In genomic region chr16:4831650-4832419, GRCm38 (mm10) we compare ENCODE assay signal across 9 mouse cellular contexts. TPM values are rescaled to one million over a fixed set of nuclear protein-coding genes. Genes with fewer than 3 reads are reported as not detected.
A peak's percentile ranks its signal among the peaks of the same experiment; 100 is the strongest.
DNase-seq lines count a peak whose midpoint lies in the region; ATAC-seq and TF ChIP-seq lines count a peak whose summit lies in the region.
"Had no signal": no experiment of that assay in that cellular context is flagged by ENCODE, and none has a peak within 500 bp of the region (broad histone marks: within the 10 kb centered on the region; RNA-seq: fewer than 3 reads in every experiment).

No protein-coding gene starts in this region.

- intact Hi-C loops in heart, postnatal 25 days (cut with DNase I), result no loop called here

- peak overlapping the region; percentile 50 for H3K9ac ChIP-seq in MEL (ENCODE audit: control insufficient read depth, low read depth, low read length, poor library complexity, severe bottlenecking)
- no peak overlapping the region for H3K9ac ChIP-seq in intestine, postnatal 0 days (ENCODE audit: low read depth, low read length)
- no peak overlapping the region for H3K9ac ChIP-seq in neural tube, embryonic 15.5 days (replicated peaks)

- H3K27ac ChIP-seq in MEL (ENCODE audit: control insufficient read depth, low read depth, low read length), result peak overlapping the region; percentile 17; the same call in 1 of the 2 replicates
- no peak overlapping the region for H3K27ac ChIP-seq in intestine, postnatal 0 days (ENCODE audit: low read depth, low read length)
- no peak overlapping the region for H3K27ac ChIP-seq in neural tube, embryonic 15.5 days (replicated peaks)

- peak overlapping the region; percentile 38 to 48 for H3K4me3 ChIP-seq in MEL (ENCODE audit: control insufficient read depth in 1 of 2, insufficient read depth in 1 of 2, low read depth in 2 of 2, low read length in 2 of 2)
- no peak overlapping the region for H3K4me3 ChIP-seq in intestine, postnatal 0 days (ENCODE audit: low read depth, low read length)
- no peak overlapping the region for H3K4me3 ChIP-seq in neural tube, embryonic 15.5 days (replicated peaks)

- 0 out of 2 replicates have a peak overlapping the region, but pooled peaks have one; percentile 13 for H3K4me2 ChIP-seq in intestine, postnatal 0 days (replicated peaks; ENCODE audit: low read depth)
- no peak overlapping the region for H3K4me2 ChIP-seq in neural tube, embryonic 15.5 days

- H3K79me2 ChIP-seq in MEL (ENCODE audit: control insufficient read depth, insufficient read depth, low read length, poor library complexity), result no peaks in the 10 kb centered on the region

- peaks cover 0 to 4% of the 10 kb centered on the region in 2 experiments; a peak in 2 of 4 replicates for H3K27me3 ChIP-seq in MEL (ENCODE audit: control insufficient read depth in 1 of 2, insufficient read depth in 2 of 2, low read length in 2 of 2)
- H3K27me3 ChIP-seq in intestine, postnatal 0 days (replicated peaks; ENCODE audit: control insufficient read depth, insufficient read depth, low read length), result no peaks in the 10 kb centered on the region
- H3K27me3 ChIP-seq in neural tube, embryonic 15.5 days (replicated peaks), result no peaks in the 10 kb centered on the region

- peak in 2 of 3 experiments; percentile 56 to 59; a peak in 5 of 6 replicates for TF ChIP-seq CTCF in MEL (IDR thresholded peaks at IDR 0.05 in 2 of 3, conservative IDR thresholded peaks at IDR 0.05 in 1 of 3; ENCODE audit: control insufficient read depth in 1 of 3, insufficient read depth in 1 of 3, low read depth in 2 of 3, low read length in 3 of 3, poor library complexity in 1 of 3, severe bottlenecking in 1 of 3)
- TF ChIP-seq CTCF in intestine, postnatal 0 days (IDR thresholded peaks at IDR 0.05; ENCODE audit: low read depth), result peak; percentile 42

- TF ChIP-seq POLR2A in MEL (IDR thresholded peaks at IDR 0.05; ENCODE audit: control insufficient read depth in 1 of 2, insufficient read depth in 1 of 2, low read depth in 1 of 2, low read length in 2 of 2, poor library complexity in 1 of 2), result no peak

- TF ChIP-seq EP300 in MEL (IDR thresholded peaks at IDR 0.05; ENCODE audit: low read depth in 1 of 2, low read length in 2 of 2), result peak in 1 of 2 experiments; percentile 60; a peak in 2 of 4 replicates

- peaks cover 0 to 3% of the 10 kb centered on the region in 2 experiments; a peak in 1 of 4 replicates for H3K36me3 ChIP-seq in MEL (ENCODE audit: control insufficient read depth in 1 of 2, insufficient read depth in 2 of 2, low read length in 2 of 2)
- no peaks in the 10 kb centered on the region for H3K36me3 ChIP-seq in intestine, postnatal 0 days (ENCODE audit: control insufficient read depth, insufficient read depth)
- no peaks in the 10 kb centered on the region for H3K36me3 ChIP-seq in neural tube, embryonic 15.5 days

- TF ChIP-seq RAD21 in MEL (IDR thresholded peaks at IDR 0.05; ENCODE audit: low read depth, low read length), result peak; percentile 45

- WGBS in intestine, postnatal 0 days, result 44% methylated on average over 15 of the region's 15 CpGs
- 76% methylated on average over 15 of the region's 15 CpGs for WGBS in neural tube, embryonic 15.5 days

- ATAC-seq in intestine, postnatal 0 days, result no peak
- no peak for ATAC-seq in neural tube, embryonic 15.5 days (ENCODE audit: low FRiP score)

- peak; percentile 58 for DNase-seq in heart, adult 11 months
- DNase-seq in heart, postnatal 25 days (ENCODE audit: low spot score), result no peak
- DNase-seq in MEL (ENCODE audit: low read depth, low spot score), result peak; percentile 76
- DNase-seq in lung, postnatal 36 days, result peak; percentile 50
- no peak for DNase-seq in embryo, embryonic 9.5 days (ENCODE audit: extremely low spot score)
- no peak for DNase-seq in cerebellum, adult 11 months

- no peaks in the 10 kb centered on the region for H3K9me3 ChIP-seq in MEL (replicated peaks; ENCODE audit: insufficient read depth, low read length)
- H3K9me3 ChIP-seq in intestine, postnatal 0 days (ENCODE audit: control insufficient read depth), result no peaks in the 10 kb centered on the region
- no peaks in the 10 kb centered on the region for H3K9me3 ChIP-seq in neural tube, embryonic 15.5 days (replicated peaks)

- H3K4me1 ChIP-seq in MEL (ENCODE audit: control insufficient read depth in 1 of 2, insufficient read depth in 2 of 2, low read length in 2 of 2), result peaks cover 0 to 7% of the 10 kb centered on the region in 2 experiments; a peak in 3 of 4 replicates
- no peaks in the 10 kb centered on the region for H3K4me1 ChIP-seq in intestine, postnatal 0 days (replicated peaks; ENCODE audit: control insufficient read depth, insufficient read depth, low read length)
- no peaks in the 10 kb centered on the region for H3K4me1 ChIP-seq in neural tube, embryonic 15.5 days

TF ChIP-seq in MEL, 35 proteins besides CTCF, POLR2A, EP300 and RAD21 (continues in another document):
- TF ChIP-seq MYB (IDR thresholded peaks at IDR 0.05; ENCODE audit: low read depth, low read length), result peak; percentile 29; the same call in 1 of the 2 replicates
- no peak for TF ChIP-seq ZMIZ1 (IDR thresholded peaks at IDR 0.05; ENCODE audit: low read depth, low read length)
- TF ChIP-seq MXI1 (IDR thresholded peaks at IDR 0.05; ENCODE audit: low read depth, low read length), result no peak; the same call in 1 of the 2 replicates
- no peak for TF ChIP-seq USF1 (IDR thresholded peaks at IDR 0.05; ENCODE audit: low read depth, low read length)
- no peak for TF ChIP-seq UBTF (IDR thresholded peaks at IDR 0.05; ENCODE audit: borderline replicate concordance, insufficient read depth, low read depth, low read length)
- TF ChIP-seq TAL1 (IDR thresholded peaks at IDR 0.05; ENCODE audit: low read length), result no peak
- 0 out of 2 replicates have a peak, but pooled peaks have one; percentile 36 for TF ChIP-seq MYC (IDR thresholded peaks at IDR 0.05; ENCODE audit: low read depth, low read length)
- TF ChIP-seq ZC3H11A (IDR thresholded peaks at IDR 0.05; ENCODE audit: low read depth, low read length), result peak; percentile 19; the same call in 1 of the 2 replicates
- no peak for TF ChIP-seq ZKSCAN1 (IDR thresholded peaks at IDR 0.05; ENCODE audit: low read depth, low read length)
- no peak for TF ChIP-seq CHD1 (IDR thresholded peaks at IDR 0.05; ENCODE audit: low read depth, low read length)
- TF ChIP-seq MAZ (IDR thresholded peaks at IDR 0.05; ENCODE audit: low read depth, low read length), result 0 out of 2 replicates have a peak, but pooled peaks have one; percentile 34
- no peak for TF ChIP-seq NRF1 (IDR thresholded peaks at IDR 0.05; ENCODE audit: insufficient read depth, low read depth, low read length, poor library complexity, severe bottlenecking)
- TF ChIP-seq MAX (IDR thresholded peaks at IDR 0.05; ENCODE audit: low read length), result no peak; the same call in 1 of the 2 replicates
- TF ChIP-seq GABPA (IDR thresholded peaks at IDR 0.05; ENCODE audit: low read depth, low read length), result no peak
- TF ChIP-seq NELFE (IDR thresholded peaks at IDR 0.05; ENCODE audit: low read depth, low read length), result no peak; the same call in 1 of the 2 replicates
- TF ChIP-seq POLR2AphosphoS2 (IDR thresholded peaks at IDR 0.05; ENCODE audit: low read length), result no peak
- no peak for TF ChIP-seq MAFK (IDR thresholded peaks at IDR 0.05; ENCODE audit: borderline replicate concordance, low read depth, low read length)
- no peak for TF ChIP-seq HCFC1 (IDR thresholded peaks at IDR 0.05; ENCODE audit: low read depth, low read length)
- TF ChIP-seq POLR2AphosphoS5 (IDR thresholded peaks at IDR 0.05; ENCODE audit: borderline replicate concordance, low read depth, low read length), result no peak
- no peak for TF ChIP-seq USF2 (IDR thresholded peaks at IDR 0.05; ENCODE audit: borderline replicate concordance in 1 of 2, insufficient read depth in 1 of 2, low read depth in 1 of 2, low read length in 2 of 2)
- no peak for TF ChIP-seq MEF2A (IDR thresholded peaks at IDR 0.05; ENCODE audit: extremely low read depth, insufficient replicate concordance, low read depth, low read length, poor library complexity, severe bottlenecking)
- TF ChIP-seq E2F4 (IDR thresholded peaks at IDR 0.05; ENCODE audit: borderline replicate concordance, low read depth, low read length), result no peak
- no peak for TF ChIP-seq ETS1 (IDR thresholded peaks at IDR 0.05; ENCODE audit: low read depth, low read length)
- TF ChIP-seq TBP (IDR thresholded peaks at IDR 0.05; ENCODE audit: low read depth, low read length), result no peak
- no peak for TF ChIP-seq BHLHE40 (IDR thresholded peaks at IDR 0.05; ENCODE audit: borderline replicate concordance, low read depth, low read length)

RNA-seq across cellular contexts. Expression of gene 4930562C15Rik, which starts 3.4 kb away (rescaled TPM):
- total RNA-seq in heart, postnatal 25 days (2021), result not detected
- total RNA-seq in MEL (2012; rRNA removed), result 0.12 TPM in 1 of 2 replicates, not detected in the other
- polyA plus RNA-seq in MEL (2012; ENCODE audit: insufficient read depth in 1 of 2, insufficient read length in 2 of 2, low read depth in 1 of 2, low replicate concordance in 2 of 2, missing spikeins in 1 of 2), result under 1 TPM in 1 of 2 experiments, not detected in 1; 0.21 TPM
- polyA plus RNA-seq in intestine, postnatal 0 days (2015; fragmentation: Nextera tagmentation; extraction: Ambion mirVana), result not detected in 2 replicates
- 0.54 and 0.60 TPM in 2 replicates for polyA plus RNA-seq in neural tube, embryonic 15.5 days (2015; fragmentation: Nextera tagmentation; extraction: Ambion mirVana)
- polyA plus RNA-seq: cortical plate, adult 2 months had no signal

RNA-seq across cellular contexts. Expression of gene Cdip1, which starts 41.7 kb away (rescaled TPM):
- total RNA-seq in heart, postnatal 25 days (2021), result 10 to 100 TPM; 65.3 to 66.9 TPM
- 18.9 and 24.8 TPM in 2 replicates for total RNA-seq in MEL (2012; rRNA removed)
- polyA plus RNA-seq in MEL (2012; ENCODE audit: insufficient read depth in 1 of 2, insufficient read length in 2 of 2, low read depth in 1 of 2, low replicate concordance in 2 of 2, missing spikeins in 1 of 2), result 10 to 100 TPM; 32.8 to 97.8 TPM
- 68.0 and 75.2 TPM in 2 replicates for polyA plus RNA-seq in intestine, postnatal 0 days (2015; fragmentation: Nextera tagmentation; extraction: Ambion mirVana)
- polyA plus RNA-seq in neural tube, embryonic 15.5 days (2015; fragmentation: Nextera tagmentation; extraction: Ambion mirVana), result 130 and 137 TPM in 2 replicates

RNA-seq across cellular contexts. Expression of gene Ubald1, which starts 48.3 kb away (rescaled TPM):
- 10 to 100 TPM; 20.2 to 20.9 TPM for total RNA-seq in heart, postnatal 25 days (2021)
- 2.8 and 4.3 TPM in 2 replicates for total RNA-seq in MEL (2012; rRNA removed)
- 10 to 100 TPM in 1 of 2 experiments, not detected in 1; 25.6 TPM for polyA plus RNA-seq in MEL (2012; ENCODE audit: insufficient read depth in 1 of 2, insufficient read length in 2 of 2, low read depth in 1 of 2, low replicate concordance in 2 of 2, missing spikeins in 1 of 2)
- polyA plus RNA-seq in intestine, postnatal 0 days (2015; fragmentation: Nextera tagmentation; extraction: Ambion mirVana), result 22.9 and 24.9 TPM in 2 replicates
- 66.0 and 66.7 TPM in 2 replicates for polyA plus RNA-seq in neural tube, embryonic 15.5 days (2015; fragmentation: Nextera tagmentation; extraction: Ambion mirVana)

RNA-seq across cellular contexts. Expression of gene Mgrn1, which starts 54.2 kb away (rescaled TPM):
- total RNA-seq in heart, postnatal 25 days (2021), result 100 to 1,000 TPM; 147 to 148 TPM
- 8.4 and 9.8 TPM in 2 replicates for total RNA-seq in MEL (2012; rRNA removed)
- 10 to 100 TPM in 1 of 2 experiments, not detected in 1; 25.0 TPM for polyA plus RNA-seq in MEL (2012; ENCODE audit: insufficient read depth in 1 of 2, insufficient read length in 2 of 2, low read depth in 1 of 2, low replicate concordance in 2 of 2, missing spikeins in 1 of 2)
- polyA plus RNA-seq in intestine, postnatal 0 days (2015; fragmentation: Nextera tagmentation; extraction: Ambion mirVana), result 57.8 and 62.8 TPM in 2 replicates
- polyA plus RNA-seq in neural tube, embryonic 15.5 days (2015; fragmentation: Nextera tagmentation; extraction: Ambion mirVana), result 122 and 125 TPM in 2 replicates

Comparison
In these comparisons a context has a peak if more than half of its experiments do, and no peak if none do; other contexts are left out.
1. DNase-seq: peak in heart, adult 11 months (single experiment), MEL (single experiment) and lung, postnatal 36 days (single experiment); none in heart, postnatal 25 days (single experiment), embryo, embryonic 9.5 days (single experiment) and cerebellum, adult 11 months (single experiment).
2. H3K4me3 ChIP-seq: peak in MEL (2 of 2); none in intestine, postnatal 0 days (single experiment) and neural tube, embryonic 15.5 days (single experiment).